Mouse (Mus musculus) midbrain, embryonic 11.5 days (tissue): ENCODE measurements around the gene Galnt17. TPM values are rescaled to one million over a fixed set of nuclear protein-coding genes. Genes with fewer than 3 reads are reported as not detected.

Experiments
- ATAC-seq: fragments of 200-750 bp; cut with Nextera tagmentation; 2 replicates; pipeline ENCODE4 v1.8.0; 2017; ENCODE audit warnings: moderate TSS enrichment, moderate library complexity; ENCODE audit not compliant: low FRiP score
- DNase-seq: peaks from one replicate; pipeline ENCODE4 v3.0.0; 2015; ENCODE audit warnings: low spot score; ENCODE audit errors: missing footprints
- H3K27ac ChIP-seq: fragments of 300-500 bp; sonication (generic); 2 replicates; pipeline ENCODE4 v1.5.1; 2014; ENCODE audit warnings: low read depth, low read length
- H3K27me3 ChIP-seq: fragments of 300-500 bp; sonication (generic); 2 replicates; pipeline ENCODE4 v1.6.1; 2014; ENCODE audit warnings: mild to moderate bottlenecking, low read length, moderate library complexity, mixed read lengths; ENCODE audit not compliant: control insufficient read depth, insufficient read depth
- H3K36me3 ChIP-seq: fragments of 300-500 bp; sonication (generic); 2 replicates; pipeline ENCODE4 v1.6.1; 2014; ENCODE audit warnings: mild to moderate bottlenecking, low read length, moderate library complexity, mixed read lengths; ENCODE audit not compliant: control insufficient read depth, insufficient read depth
- H3K4me1 ChIP-seq: fragments of 300-500 bp; sonication (generic); 2 replicates; pipeline ENCODE4 v1.6.1; 2014; ENCODE audit warnings: low read length; ENCODE audit not compliant: control insufficient read depth, insufficient read depth
- H3K4me2 ChIP-seq: fragments of 300-500 bp; sonication (generic); 2 replicates; pipeline ENCODE4 v1.6.1; 2014; ENCODE audit warnings: mild to moderate bottlenecking, moderate library complexity
- H3K4me3 ChIP-seq: fragments of 300-500 bp; sonication (generic); 2 replicates; pipeline ENCODE4 v1.5.1; 2014; ENCODE audit warnings: low read depth, low read length
- H3K9ac ChIP-seq: fragments of 300-500 bp; sonication (generic); 2 replicates; pipeline ENCODE4 v1.6.1; 2014; ENCODE audit warnings: low read length
- H3K9me3 ChIP-seq: fragments of 300-500 bp; sonication (generic); 2 replicates; pipeline ENCODE4 v1.6.1; 2016; ENCODE audit warnings: low read length; ENCODE audit not compliant: control insufficient read depth
- whole genome bisulfite sequencing: fragments of 180-500 bp; shearing (Covaris S2); extraction: QIAGEN DNeasy Blood & Tissue Kit; methylation state at CpG from one replicate; pipeline ENCODE4 v1.1.7; 2014; 5-methylcytosine and 5-hydroxymethylcytosine counted together
- polyA plus RNA-seq: library from polyadenylated mRNA; unstranded; fragments of >200 nt; fragmentation: Nextera tagmentation; extraction: Ambion mirVana; gene quantifications from 2 replicates; pipeline ENCODE4 v1.2.1, GENCODE M21; 2014

Gene Galnt17
- polyA plus RNA-seq, 1 experiment from 2014 or later: 0.79 TPM

GRCm38 (mm10) chr5:130853371-130853770 lies 454.9 kb downstream of the Galnt17 start:
- Histone ChIP-seq H3K9ac (no peak overlapping the region), H3K9me3 (no peaks in the 10 kb centered on the region), H3K36me3 (no peaks in the 10 kb centered on the region), H3K27ac (no peak overlapping the region), H3K27me3 (no peaks in the 10 kb centered on the region), H3K4me2 (no peak overlapping the region), H3K4me1 (no peaks in the 10 kb centered on the region), H3K4me3 (no peak overlapping the region)
- under 1% methylated on average over 10 of the region's 10 CpGs for WGBS
- DNase-seq: peak; percentile 99
- ATAC-seq: peak; percentile 58; the same call in 1 of the 2 replicates

GRCm38 (mm10) chr5:130852182-130852581 lies 456.1 kb downstream of the Galnt17 start:
- no peak overlapping the region for H3K27ac ChIP-seq
- ATAC-seq (no peak), DNase-seq (peak; percentile 81)
- no peaks in the 10 kb centered on the region for H3K4me1 ChIP-seq
- no peaks in the 10 kb centered on the region for H3K9me3 ChIP-seq
- 0 out of 2 replicates have a peak overlapping the region, but pooled peaks have one; percentile 22 for H3K9ac ChIP-seq
- 8% methylated on average over 11 of the region's 11 CpGs for WGBS
- H3K27me3 ChIP-seq: no peaks in the 10 kb centered on the region
- no peak overlapping the region for H3K4me3 ChIP-seq
- H3K36me3 ChIP-seq: no peaks in the 10 kb centered on the region
- H3K4me2 ChIP-seq: no peak overlapping the region

GRCm38 (mm10) chr5:130849610-130850009 lies 458.7 kb downstream of the Galnt17 start:
- 81% methylated on average over 4 of the region's 4 CpGs for WGBS
- Histone ChIP-seq H3K9ac (no peak overlapping the region), H3K36me3 (no peaks in the 10 kb centered on the region), H3K27me3 (no peaks in the 10 kb centered on the region), H3K9me3 (no peaks in the 10 kb centered on the region), H3K27ac (no peak overlapping the region), H3K4me3 (no peak overlapping the region), H3K4me1 (no peaks in the 10 kb centered on the region), H3K4me2 (no peak overlapping the region)
- ATAC-seq (no peak), DNase-seq (peak; percentile 53)

GRCm38 (mm10) chr5:130848562-130848961 lies 459.7 kb downstream of the Galnt17 start:
- ATAC-seq (no peak), DNase-seq (no peak)
- Histone ChIP-seq H3K36me3 (no peaks in the 10 kb centered on the region), H3K27me3 (no peaks in the 10 kb centered on the region), H3K27ac (no peak overlapping the region), H3K4me1 (no peaks in the 10 kb centered on the region), H3K4me2 (no peak overlapping the region), H3K4me3 (no peak overlapping the region), H3K9me3 (no peaks in the 10 kb centered on the region), H3K9ac (no peak overlapping the region)
- WGBS: 89% methylated on average over 6 of the region's 6 CpGs

DNA sequence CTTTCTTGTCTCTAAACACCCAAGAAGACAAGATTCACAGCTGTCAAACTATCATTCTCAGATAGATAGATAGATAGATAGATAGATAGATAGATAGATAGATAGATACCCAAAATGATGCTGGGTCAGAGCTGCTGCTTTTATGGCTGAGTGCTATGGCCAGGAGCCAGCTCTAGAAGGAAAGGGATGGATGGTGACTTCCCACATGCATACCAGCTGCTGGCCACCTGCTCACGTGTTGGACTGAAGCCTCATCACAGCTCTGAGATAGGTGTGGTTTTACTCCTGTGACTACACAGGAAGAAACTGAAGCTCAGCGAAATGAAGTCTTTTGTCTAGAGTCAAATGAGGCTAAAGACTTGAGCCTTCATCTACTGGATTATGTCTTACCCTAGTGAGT lies 482.5 kb downstream of the Galnt17 start:
- H3K27me3 ChIP-seq: no peaks in the 10 kb centered on the region
- H3K4me3 ChIP-seq: no peak overlapping the region
- H3K4me2 ChIP-seq: no peak overlapping the region
- ATAC-seq: no peak
- no peaks in the 10 kb centered on the region for H3K36me3 ChIP-seq
- 85% methylated on average over 2 of the region's 2 CpGs for WGBS
- no peaks in the 10 kb centered on the region for H3K4me1 ChIP-seq
- 0 out of 2 replicates have a peak, but pooled peaks cover 2% of the 10 kb centered on the region for H3K9me3 ChIP-seq
- no peak overlapping the region for H3K9ac ChIP-seq
- no peak for DNase-seq
- no peak overlapping the region for H3K27ac ChIP-seq
